In the genomic region with DNA sequence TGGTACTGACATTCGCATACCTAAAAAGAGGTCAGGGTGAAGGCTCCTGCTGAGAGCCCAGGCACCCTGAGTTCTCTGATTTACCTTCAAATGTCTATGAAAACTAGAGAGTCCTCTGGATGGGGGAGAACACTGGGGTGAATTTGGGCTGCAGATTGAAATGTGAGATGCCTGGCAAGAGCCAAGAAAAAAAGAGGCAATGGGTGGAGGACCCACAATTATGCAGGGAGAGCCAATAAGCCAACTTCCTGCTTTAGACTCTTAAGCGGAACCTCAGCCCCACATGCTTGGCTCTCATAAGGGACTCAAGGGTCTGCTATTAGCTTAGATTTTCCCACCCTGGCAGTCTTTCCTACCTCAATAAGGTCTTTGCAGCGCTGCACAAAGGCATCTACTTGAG, we compare ENCODE assay signal across 21 mouse cellular contexts. TPM values are rescaled to one million over a fixed set of nuclear protein-coding genes. Genes with fewer than 3 reads are reported as not detected.
DNase-seq lines count a peak whose midpoint lies in the region; ATAC-seq and TF ChIP-seq lines count a peak whose summit lies in the region.
"Had no signal": no experiment of that assay in that cellular context is flagged by ENCODE, and none has a peak within 500 bp of the region (broad histone marks: within the 10 kb centered on the region; RNA-seq: fewer than 3 reads in every experiment).

No protein-coding gene starts in this region.

- no peak overlapping the region for H3K4me3 ChIP-seq in hindbrain, embryonic 16.5 days (ENCODE audit: low read length)
- no peak overlapping the region for H3K4me3 ChIP-seq in hindbrain, embryonic 13.5 days
- no peak overlapping the region for H3K4me3 ChIP-seq in spleen, adult 2 months (ENCODE audit: extremely low read depth, insufficient read depth, insufficient read length)
- 0 out of 2 replicates have a peak overlapping the region, but pooled peaks have one; percentile 12 for H3K4me3 ChIP-seq in limb, embryonic 15.5 days
- H3K4me3 ChIP-seq: liver, embryonic 15.5 days; megakaryocyte, embryonic 14.5 days; neural tube, embryonic 13.5 days had no signal

- no peaks in the 10 kb centered on the region for H3K27me3 ChIP-seq in hindbrain, embryonic 16.5 days (replicated peaks; ENCODE audit: control insufficient read depth, insufficient read depth, low read length)
- H3K27me3 ChIP-seq in hindbrain, embryonic 13.5 days = 0 out of 2 replicates have a peak, but pooled peaks cover 6% of the 10 kb centered on the region
- H3K27me3 ChIP-seq in spleen, adult 2 months (ENCODE audit: control insufficient read depth, insufficient read depth, low read length) = no peaks in the 10 kb centered on the region
- no peaks in the 10 kb centered on the region for H3K27me3 ChIP-seq in limb, embryonic 15.5 days
- H3K27me3 ChIP-seq: neural tube, embryonic 13.5 days had no signal

- no peak overlapping the region for H3K27ac ChIP-seq in hindbrain, embryonic 16.5 days (ENCODE audit: low read depth, low read length)
- no peak overlapping the region for H3K27ac ChIP-seq in hindbrain, embryonic 13.5 days
- peak overlapping the region; percentile 38; the same call in 1 of the 2 replicates for H3K27ac ChIP-seq in spleen, adult 2 months (ENCODE audit: insufficient read depth, low read length)
- H3K27ac ChIP-seq in limb, embryonic 15.5 days = peak overlapping the region; percentile 82
- H3K27ac ChIP-seq: hindbrain, postnatal 0 days; kidney, postnatal 0 days; liver, embryonic 15.5 days; neural tube, embryonic 13.5 days had no signal

- no peaks in the 10 kb centered on the region for H3K36me3 ChIP-seq in hindbrain, embryonic 16.5 days (ENCODE audit: control insufficient read depth, insufficient read depth, low read length)
- H3K36me3 ChIP-seq in hindbrain, embryonic 13.5 days = no peaks in the 10 kb centered on the region
- no peaks in the 10 kb centered on the region for H3K36me3 ChIP-seq in spleen, adult 2 months (ENCODE audit: control insufficient read depth, insufficient read depth, low read length)
- no peaks in the 10 kb centered on the region for H3K36me3 ChIP-seq in limb, embryonic 15.5 days
- H3K36me3 ChIP-seq: liver, embryonic 15.5 days; neural tube, embryonic 13.5 days had no signal

- TF ChIP-seq POLR2A in spleen, adult 2 months (IDR thresholded peaks at IDR 0.05; ENCODE audit: low read depth, low read length) = no peak

- WGBS in hindbrain, embryonic 16.5 days = 82% methylated on average over 3 of the region's 3 CpGs
- WGBS in hindbrain, embryonic 13.5 days = 71% methylated on average over 3 of the region's 3 CpGs
- WGBS in spleen, adult 2 months = 62% methylated on average over 3 of the region's 3 CpGs
- 46% methylated on average over 3 of the region's 3 CpGs for WGBS in limb, embryonic 15.5 days

- no peak overlapping the region for H3K4me2 ChIP-seq in hindbrain, embryonic 16.5 days (ENCODE audit: low read length)
- H3K4me2 ChIP-seq in hindbrain, embryonic 13.5 days = no peak overlapping the region
- H3K4me2 ChIP-seq in limb, embryonic 15.5 days = peak overlapping the region; percentile 30
- H3K4me2 ChIP-seq: heart, embryonic 11.5 days; liver, embryonic 15.5 days; neural tube, embryonic 13.5 days had no signal

- no peaks in the 10 kb centered on the region for H3K9me3 ChIP-seq in hindbrain, embryonic 16.5 days (ENCODE audit: control insufficient read depth, low read length)
- H3K9me3 ChIP-seq in hindbrain, embryonic 13.5 days = no peaks in the 10 kb centered on the region
- no peaks in the 10 kb centered on the region for H3K9me3 ChIP-seq in limb, embryonic 15.5 days
- H3K9me3 ChIP-seq: liver, embryonic 15.5 days; megakaryocyte, embryonic 14.5 days; neural tube, embryonic 13.5 days had no signal

- no peak for TF ChIP-seq CTCF in spleen, adult 2 months (IDR thresholded peaks at IDR 0.05; ENCODE audit: extremely low read depth, insufficient read depth, insufficient read length, insufficient replicate concordance)

- 0 out of 2 replicates have a peak overlapping the region, but pooled peaks have one; percentile 13 for H3K9ac ChIP-seq in hindbrain, embryonic 16.5 days (ENCODE audit: low read depth, low read length)
- H3K9ac ChIP-seq in hindbrain, embryonic 13.5 days = no peak overlapping the region; the same call in 1 of the 2 replicates
- H3K9ac ChIP-seq in limb, embryonic 15.5 days = no peak overlapping the region
- H3K9ac ChIP-seq: liver, embryonic 15.5 days; neural tube, embryonic 13.5 days had no signal

- no peaks in the 10 kb centered on the region for H3K4me1 ChIP-seq in hindbrain, embryonic 16.5 days (ENCODE audit: control insufficient read depth, insufficient read depth, low read depth, low read length)
- H3K4me1 ChIP-seq in hindbrain, embryonic 13.5 days (replicated peaks) = peaks cover 7% of the 10 kb centered on the region; the same call in 1 of the 2 replicates
- H3K4me1 ChIP-seq in spleen, adult 2 months (ENCODE audit: control insufficient read depth, insufficient read depth, insufficient read length) = no peaks in the 10 kb centered on the region
- peaks cover 30% of the 10 kb centered on the region for H3K4me1 ChIP-seq in limb, embryonic 15.5 days

- ATAC-seq in hindbrain, embryonic 16.5 days = no peak
- no peak for ATAC-seq in hindbrain, embryonic 13.5 days (ENCODE audit: low FRiP score)
- ATAC-seq in limb, embryonic 15.5 days (ENCODE audit: insufficient number of reproducible peaks, low FRiP score, low TSS enrichment, low read depth) = no peak
- ATAC-seq: hindbrain, postnatal 0 days had no signal

- DNase-seq in spleen, adult 2 months (ENCODE audit: low read depth in 1 of 2, low spot score in 2 of 2) = no peak
- DNase-seq in spleen, adult 12 weeks (ENCODE audit: low spot score) = no peak
- DNase-seq in thymus, postnatal 4 days = no peak
- DNase-seq in cerebellum, postnatal 14 days = no peak
- DNase-seq: cerebellum, postnatal 10 days; embryo, embryonic 11 days; gastrocnemius, postnatal 14 days; kidney, adult 11 months; layer of hippocampus, postnatal 36 days; left cerebral cortex, postnatal 4 days; right cerebral cortex, postnatal 4 days; thymus, adult 2 months had no signal

RNA-seq across cellular contexts. Expression of a gene that starts 32.2 kb away (rescaled TPM):
- polyA plus RNA-seq in hindbrain, embryonic 16.5 days (2015; fragmentation: Nextera tagmentation; extraction: Ambion mirVana) = 3.0 and 4.0 TPM in 2 replicates
- 2.1 and 2.7 TPM in 2 replicates for polyA plus RNA-seq in hindbrain, embryonic 13.5 days (2015; fragmentation: Nextera tagmentation; extraction: Ambion mirVana)
- polyA plus RNA-seq in spleen, adult 2 months (2012; rRNA removed) = 0.29 and 0.31 TPM in 2 replicates
- polyA plus RNA-seq in limb, embryonic 15.5 days (2015; fragmentation: Nextera tagmentation; extraction: Ambion mirVana) = 2.0 and 3.0 TPM in 2 replicates

RNA-seq across cellular contexts. Expression of a gene that starts 43.3 kb away (rescaled TPM):
- 104 and 132 TPM in 2 replicates for polyA plus RNA-seq in hindbrain, embryonic 16.5 days (2015; fragmentation: Nextera tagmentation; extraction: Ambion mirVana)
- 90.1 and 92.0 TPM in 2 replicates for polyA plus RNA-seq in hindbrain, embryonic 13.5 days (2015; fragmentation: Nextera tagmentation; extraction: Ambion mirVana)
- 1.1 and 1.2 TPM in 2 replicates for polyA plus RNA-seq in spleen, adult 2 months (2012; rRNA removed)
- 27.9 and 33.2 TPM in 2 replicates for polyA plus RNA-seq in limb, embryonic 15.5 days (2015; fragmentation: Nextera tagmentation; extraction: Ambion mirVana)

Comparison
In these comparisons a context has a peak if more than half of its experiments do, and no peak if none do; other contexts are left out.
1. H3K27ac ChIP-seq: peak in spleen, adult 2 months (single experiment) and limb, embryonic 15.5 days (single experiment); none in hindbrain, embryonic 16.5 days (single experiment) and hindbrain, embryonic 13.5 days (single experiment).
2. RNA of a gene that starts 43.3 kb away (polyA plus RNA-seq): 104 to 132 TPM in hindbrain, embryonic 16.5 days, 90.1 to 92.0 TPM in hindbrain, embryonic 13.5 days and 27.9 to 33.2 TPM in limb, embryonic 15.5 days; 1.1 to 1.2 TPM in spleen, adult 2 months; every median in the first group is over 10 times any median in the second.